Comparison of ENCODE assay signal across 31 mouse cellular contexts in the genomic region with DNA sequence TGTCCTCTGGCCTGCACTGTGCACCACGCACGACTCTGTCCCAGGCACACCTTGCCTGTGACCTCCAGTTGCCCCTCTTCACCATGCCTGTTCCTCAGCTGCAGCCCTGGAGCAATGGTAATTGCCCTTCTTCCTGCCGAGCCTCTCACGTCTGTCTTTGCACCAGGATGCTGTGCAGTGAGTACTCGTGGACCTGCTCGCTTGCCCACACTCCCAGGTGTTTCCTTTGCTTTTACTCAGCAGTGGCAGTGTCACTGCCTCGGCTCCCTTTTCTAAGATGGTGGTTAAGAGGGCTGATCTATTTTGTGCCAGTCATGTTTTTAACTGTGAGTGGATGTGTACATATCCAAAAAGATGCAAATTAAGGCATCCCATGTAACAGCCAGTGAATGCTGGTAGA. TPM values are rescaled to one million over a fixed set of nuclear protein-coding genes. Genes with fewer than 3 reads are reported as not detected.
DNase-seq lines count a peak whose midpoint lies in the region; ATAC-seq lines count a peak whose summit lies in the region.
"Had no signal": no experiment of that assay in that cellular context is flagged by ENCODE, and none has a peak within 500 bp of the region (broad histone marks: within the 10 kb centered on the region; RNA-seq: fewer than 3 reads in every experiment).

No protein-coding gene starts in this region.

- H3K4me1 ChIP-seq in liver, embryonic 12.5 days = peaks cover 11% of the 10 kb centered on the region
- 0 out of 2 replicates have a peak, but pooled peaks cover 3% of the 10 kb centered on the region for H3K4me1 ChIP-seq in liver, embryonic 11.5 days (replicated peaks; ENCODE audit: control insufficient read depth, insufficient read depth, low read length)
- H3K4me1 ChIP-seq: embryonic facial prominence, embryonic 12.5 days; forebrain, embryonic 10.5 days; forebrain, embryonic 15.5 days; hindbrain, embryonic 12.5 days; limb, embryonic 13.5 days; midbrain, embryonic 10.5 days; midbrain, embryonic 15.5 days; neural tube, embryonic 15.5 days had no signal

- ATAC-seq in liver, embryonic 12.5 days = no peak
- ATAC-seq in liver, embryonic 11.5 days (replicated peaks; ENCODE audit: low FRiP score) = no peak
- ATAC-seq in hematopoietic stem cell, adult 5-6 weeks (replicated peaks in 1 of 2; ENCODE audit: insufficient read depth in 1 of 2, low FRiP score in 2 of 2, low TSS enrichment in 1 of 2, low read depth in 1 of 2, poor library complexity in 2 of 2, severe bottlenecking in 2 of 2) = peak; percentile 46 to 62; a peak in 2 of 4 replicates
- ATAC-seq: forebrain, embryonic 15.5 days; midbrain, embryonic 15.5 days had no signal

- 78% methylated on average over 7 of the region's 7 CpGs for WGBS in liver, embryonic 12.5 days (ENCODE audit: insufficient replicate concordance)
- 83% methylated on average over 7 of the region's 7 CpGs for WGBS in liver, embryonic 11.5 days

- H3K36me3 ChIP-seq in liver, embryonic 12.5 days = peaks cover 95% of the 10 kb centered on the region
- H3K36me3 ChIP-seq in liver, embryonic 11.5 days (ENCODE audit: control insufficient read depth, insufficient read depth, low read length) = peaks cover 31% of the 10 kb centered on the region

- H3K27ac ChIP-seq in liver, embryonic 12.5 days = 0 out of 2 replicates have a peak overlapping the region, but pooled peaks have one; percentile 6
- no peak overlapping the region for H3K27ac ChIP-seq in liver, embryonic 11.5 days (ENCODE audit: low read depth, low read length)
- H3K27ac ChIP-seq: embryonic facial prominence, embryonic 12.5 days; forebrain, embryonic 10.5 days; forebrain, embryonic 15.5 days; gastrocnemius, adult 2 months; heart, adult 2 months; hindbrain, embryonic 12.5 days; limb, embryonic 13.5 days; liver, embryonic 13.5 days; midbrain, embryonic 10.5 days; midbrain, embryonic 15.5 days; neural tube, embryonic 15.5 days had no signal

- H3K9me3 ChIP-seq in liver, embryonic 12.5 days (replicated peaks) = no peaks in the 10 kb centered on the region
- H3K9me3 ChIP-seq in liver, embryonic 11.5 days (ENCODE audit: control insufficient read depth, low read length) = no peaks in the 10 kb centered on the region
- H3K9me3 ChIP-seq: embryonic facial prominence, embryonic 12.5 days; forebrain, embryonic 10.5 days; forebrain, embryonic 15.5 days; heart, embryonic 12.5 days; hindbrain, embryonic 12.5 days; limb, embryonic 13.5 days; liver, embryonic 13.5 days; midbrain, embryonic 10.5 days; midbrain, embryonic 15.5 days; neural tube, embryonic 15.5 days had no signal

- no peaks in the 10 kb centered on the region for H3K27me3 ChIP-seq in liver, embryonic 12.5 days (replicated peaks)
- H3K27me3 ChIP-seq in liver, embryonic 11.5 days (replicated peaks; ENCODE audit: control insufficient read depth, insufficient read depth, low read length) = no peaks in the 10 kb centered on the region
- H3K27me3 ChIP-seq: embryonic facial prominence, embryonic 12.5 days; forebrain, embryonic 15.5 days; heart, embryonic 12.5 days; hindbrain, embryonic 12.5 days; limb, embryonic 13.5 days; liver, embryonic 13.5 days; midbrain, embryonic 15.5 days; neural tube, embryonic 15.5 days had no signal

- no peak overlapping the region for H3K9ac ChIP-seq in liver, embryonic 12.5 days
- H3K9ac ChIP-seq in liver, embryonic 11.5 days (ENCODE audit: low read depth, low read length) = no peak overlapping the region
- H3K9ac ChIP-seq: embryonic facial prominence, embryonic 12.5 days; forebrain, embryonic 15.5 days; heart, embryonic 12.5 days; hindbrain, embryonic 12.5 days; limb, embryonic 13.5 days; liver, embryonic 13.5 days; midbrain, embryonic 15.5 days; neural tube, embryonic 15.5 days had no signal

- no peak for DNase-seq in liver, embryonic 11.5 days (ENCODE audit: low spot score)
- DNase-seq in thymus, postnatal 0 days (ENCODE audit: low spot score) = peak; percentile 68
- peak; percentile 57 for DNase-seq in thymus, postnatal 4 days
- no peak for DNase-seq in embryo, embryonic 10 days (ENCODE audit: low spot score)
- DNase-seq in gastrocnemius, postnatal 10 days = no peak
- DNase-seq in MN1 (ENCODE audit: low spot score) = no peak
- DNase-seq: cerebellum, adult 11 months; cerebellum, adult 9-10 months; cerebellum, postnatal 36 days; embryo, embryonic 11 days; gastrocnemius, adult 2 months; heart, adult 2 months; heart, postnatal 10 days; kidney, adult 11 months; kidney, postnatal 14 days; layer of hippocampus, adult 9-11 months; liver, embryonic 13.5 days; lung, adult 18-20 months; lung, postnatal 4 days; right cerebral cortex, postnatal 4 days had no signal

- H3K4me3 ChIP-seq in liver, embryonic 12.5 days = no peak overlapping the region
- no peak overlapping the region for H3K4me3 ChIP-seq in liver, embryonic 11.5 days (ENCODE audit: low read depth, low read length)
- H3K4me3 ChIP-seq: embryonic facial prominence, embryonic 12.5 days; forebrain, embryonic 10.5 days; forebrain, embryonic 15.5 days; gastrocnemius, adult 2 months; heart, adult 2 months; heart, embryonic 12.5 days; hindbrain, embryonic 12.5 days; limb, embryonic 13.5 days; liver, embryonic 13.5 days; midbrain, embryonic 10.5 days; midbrain, embryonic 15.5 days; neural tube, embryonic 15.5 days had no signal

- H3K4me2 ChIP-seq in liver, embryonic 12.5 days = no peak overlapping the region
- no peak overlapping the region for H3K4me2 ChIP-seq in liver, embryonic 11.5 days
- H3K4me2 ChIP-seq: embryonic facial prominence, embryonic 12.5 days; forebrain, embryonic 15.5 days; heart, embryonic 12.5 days; hindbrain, embryonic 12.5 days; limb, embryonic 13.5 days; liver, embryonic 13.5 days; midbrain, embryonic 15.5 days; neural tube, embryonic 15.5 days had no signal

RNA-seq across cellular contexts. Expression of gene Gpr107, which starts 27.4 kb away (rescaled TPM):
- polyA plus RNA-seq in liver, embryonic 12.5 days (2016; fragmentation: Nextera tagmentation; extraction: Ambion mirVana) = 18.8 and 19.3 TPM in 2 replicates
- polyA plus RNA-seq in liver, embryonic 11.5 days (2014; fragmentation: Nextera tagmentation; extraction: Ambion mirVana) = 17.3 and 21.5 TPM in 2 replicates
- total RNA-seq in hematopoietic stem cell, adult 5-6 weeks (2017) = 11.8 and 17.9 TPM in 2 replicates
- 21.7 and 24.1 TPM in 2 replicates for polyA plus RNA-seq in thymus, postnatal 0 days (2015; fragmentation: Nextera tagmentation; extraction: Ambion mirVana)
- 10 to 100 TPM; 27.4 to 32.4 TPM for total RNA-seq in gastrocnemius, postnatal 10 days (2021)

RNA-seq across cellular contexts. Expression of gene Fnbp1, which starts 37.7 kb away (rescaled TPM):
- polyA plus RNA-seq in liver, embryonic 12.5 days (2016; fragmentation: Nextera tagmentation; extraction: Ambion mirVana) = 11.1 and 11.4 TPM in 2 replicates
- 19.3 and 20.6 TPM in 2 replicates for polyA plus RNA-seq in liver, embryonic 11.5 days (2014; fragmentation: Nextera tagmentation; extraction: Ambion mirVana)
- total RNA-seq in hematopoietic stem cell, adult 5-6 weeks (2017) = 58.5 and 59.4 TPM in 2 replicates
- 45.6 and 59.9 TPM in 2 replicates for polyA plus RNA-seq in thymus, postnatal 0 days (2015; fragmentation: Nextera tagmentation; extraction: Ambion mirVana)
- total RNA-seq in gastrocnemius, postnatal 10 days (2021) = 10 to 100 TPM; 27.9 to 30.3 TPM

Comparison
In these comparisons a context has a peak if more than half of its experiments do, and no peak if none do; other contexts are left out.
1. ATAC-seq: peak in hematopoietic stem cell, adult 5-6 weeks (2 of 2); none in liver, embryonic 12.5 days (single experiment) and liver, embryonic 11.5 days (single experiment).
2. DNase-seq: peak in thymus, postnatal 0 days (single experiment) and thymus, postnatal 4 days (single experiment); none in liver, embryonic 11.5 days (single experiment), embryo, embryonic 10 days (single experiment), gastrocnemius, postnatal 10 days (single experiment) and MN1 (single experiment).